Mouse (Mus musculus): Measurements from ENCODE around the gene P3h2.

P3h2 gene

DNA sequence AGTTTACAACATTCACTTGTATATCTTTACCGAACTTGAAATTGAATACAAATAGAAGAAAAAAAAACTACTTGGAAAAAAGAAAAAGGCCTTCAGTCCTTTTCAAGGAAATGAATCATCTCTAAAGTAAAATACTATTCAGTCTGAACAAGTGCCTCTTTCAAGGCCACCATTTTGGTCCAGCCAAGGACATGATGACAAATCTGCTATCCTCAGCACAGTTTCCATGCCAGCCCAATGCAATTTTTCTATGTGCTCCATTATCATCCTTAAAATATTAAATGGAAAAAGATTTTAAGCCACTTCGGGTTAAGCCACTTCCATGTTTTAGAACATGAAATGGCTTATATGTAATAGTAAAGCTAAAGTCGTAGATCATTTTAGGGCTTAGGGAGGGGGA, 35.2 kb downstream of the P3h2 start:
- no peak for DNase-seq (ENCODE audit: low read depth, low spot score)

DNA sequence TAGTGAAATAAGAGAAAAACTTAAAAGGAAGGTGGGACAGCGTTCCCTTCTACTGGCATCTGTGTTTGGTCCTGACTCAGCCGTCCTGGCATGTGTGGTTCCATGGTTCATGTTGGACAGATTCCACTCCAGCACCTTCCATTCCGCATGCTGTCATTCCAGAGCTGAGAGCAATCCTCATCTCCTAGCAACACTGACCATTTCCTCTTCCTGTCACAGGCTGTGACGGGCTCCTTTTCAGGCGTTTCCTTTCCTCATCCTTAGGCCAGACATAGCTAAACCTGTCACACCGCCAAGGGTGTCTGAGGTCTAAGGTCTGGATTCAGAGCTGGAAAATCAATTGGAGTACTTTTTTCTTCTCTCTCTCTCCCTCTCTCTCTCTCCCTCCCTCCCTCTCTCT, 40.5 kb downstream of the P3h2 start:
- no peak for DNase-seq (ENCODE audit: low read depth, low spot score)

DNA sequence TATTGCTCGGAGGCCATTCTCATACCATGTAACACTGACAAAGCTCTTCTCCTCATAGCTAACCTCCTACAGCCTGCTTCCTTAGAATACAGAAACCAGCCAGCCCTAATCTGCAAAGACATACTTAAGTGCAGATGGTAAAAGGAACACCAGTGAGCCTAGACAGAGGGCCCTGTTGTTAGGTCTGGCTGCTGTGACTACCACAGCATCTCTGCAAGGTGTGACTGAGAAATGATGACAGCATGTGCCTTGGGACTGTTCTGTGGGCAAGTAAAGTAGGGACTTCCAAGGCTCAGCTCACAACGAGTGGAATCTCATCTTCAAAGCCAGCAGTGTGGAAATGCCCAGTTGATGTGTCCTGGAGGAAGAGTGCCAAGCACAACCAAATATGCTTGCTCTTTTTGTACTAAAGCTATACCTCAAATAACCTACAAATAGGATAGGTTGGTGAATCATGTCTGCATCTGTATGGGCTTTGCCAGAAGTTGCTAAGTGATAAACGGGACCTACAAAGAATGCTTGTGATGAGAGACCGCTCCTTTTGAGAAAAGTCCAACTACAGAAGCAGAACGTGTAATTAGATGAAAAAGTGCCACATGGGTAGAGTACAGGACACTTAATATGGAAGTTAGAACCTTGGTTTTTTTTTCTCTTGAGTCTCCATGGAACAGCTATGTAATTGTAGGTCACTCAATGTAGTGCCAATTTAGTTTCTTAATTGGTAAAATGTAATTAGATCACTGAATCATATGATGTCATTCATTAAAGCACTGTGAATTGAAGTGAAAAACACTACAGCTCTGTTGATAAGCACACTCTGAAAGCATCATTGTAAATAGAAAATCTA, 45.1 kb downstream of the P3h2 start:
- no peak for DNase-seq (ENCODE audit: low read depth, low spot score)

DNA sequence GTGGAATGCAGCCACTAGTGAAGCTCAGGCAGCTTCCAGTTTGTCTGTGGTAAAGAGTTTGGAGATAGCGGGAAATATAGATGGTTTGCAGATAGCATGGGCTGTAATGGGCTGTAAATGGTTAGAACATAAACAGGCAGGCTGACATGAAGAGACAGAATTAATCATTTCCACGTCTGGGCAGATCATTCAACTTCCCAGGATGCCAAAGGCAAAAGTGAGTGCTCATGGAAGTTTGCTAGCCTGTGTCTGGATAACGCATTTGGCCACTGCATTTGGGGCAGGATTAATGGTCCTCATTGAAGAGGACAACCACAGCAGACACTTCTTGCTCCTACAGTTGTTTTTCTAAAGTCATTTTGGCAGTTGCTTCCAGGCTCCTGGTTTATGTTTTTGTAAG, 52.0 kb downstream of the P3h2 start:
- DNase-seq (ENCODE audit: low read depth, low spot score) = no peak

DNA sequence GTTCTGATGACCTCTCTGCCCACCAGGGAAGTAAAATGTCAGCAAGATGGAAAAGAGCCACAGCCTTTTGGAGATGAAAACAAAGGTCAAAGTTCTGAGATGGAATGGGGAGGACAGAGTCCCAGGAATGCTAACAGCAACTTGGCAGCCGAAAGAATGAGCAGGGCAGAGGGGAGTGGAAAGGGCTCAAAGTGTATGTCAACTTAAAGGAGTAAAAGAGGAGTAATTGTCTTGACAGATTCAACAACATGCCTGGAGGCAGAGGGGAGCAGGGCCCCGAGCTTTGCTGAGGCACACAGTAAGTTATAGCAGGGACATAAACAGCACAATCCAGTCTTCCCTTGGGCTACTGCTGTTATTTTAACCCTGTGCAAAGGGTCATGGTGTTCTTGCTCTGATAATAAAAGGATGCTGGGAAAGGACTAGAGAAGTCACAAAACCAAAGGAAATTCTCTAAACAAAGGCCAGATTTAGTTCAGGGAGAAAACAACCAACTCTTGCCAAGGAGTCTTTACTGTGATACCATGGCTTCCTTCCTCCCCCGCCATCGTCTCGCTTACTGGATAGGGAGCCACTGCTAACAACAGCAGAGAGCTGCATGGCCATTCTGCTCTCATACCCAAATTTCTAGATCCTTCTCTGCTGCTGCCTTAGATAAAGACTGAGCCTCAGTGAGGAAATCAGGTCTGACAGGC, 56.0 kb downstream of the P3h2 start:
- DNase-seq (ENCODE audit: low read depth, low spot score) = no peak

DNA sequence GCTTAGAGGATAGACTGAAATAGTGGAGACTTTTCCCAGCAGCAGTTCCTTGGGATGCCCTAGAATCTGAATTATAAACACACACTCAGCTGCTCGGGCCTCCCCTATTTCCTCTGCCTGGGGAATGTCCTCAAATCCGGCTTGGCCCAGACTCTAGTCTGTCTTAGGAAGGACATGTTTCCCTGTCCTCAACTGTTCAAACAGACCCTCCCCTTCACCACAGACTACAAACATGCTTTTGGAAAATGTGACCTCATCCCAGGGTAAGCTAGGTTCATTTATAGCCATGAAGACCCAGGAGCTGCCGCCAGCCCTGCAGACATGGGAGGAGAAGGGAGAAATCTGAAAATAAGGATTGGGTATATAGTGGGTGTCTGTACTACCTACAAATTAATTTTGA, 57.7 kb downstream of the P3h2 start:
- no peak for DNase-seq (ENCODE audit: low read depth, low spot score)

DNA sequence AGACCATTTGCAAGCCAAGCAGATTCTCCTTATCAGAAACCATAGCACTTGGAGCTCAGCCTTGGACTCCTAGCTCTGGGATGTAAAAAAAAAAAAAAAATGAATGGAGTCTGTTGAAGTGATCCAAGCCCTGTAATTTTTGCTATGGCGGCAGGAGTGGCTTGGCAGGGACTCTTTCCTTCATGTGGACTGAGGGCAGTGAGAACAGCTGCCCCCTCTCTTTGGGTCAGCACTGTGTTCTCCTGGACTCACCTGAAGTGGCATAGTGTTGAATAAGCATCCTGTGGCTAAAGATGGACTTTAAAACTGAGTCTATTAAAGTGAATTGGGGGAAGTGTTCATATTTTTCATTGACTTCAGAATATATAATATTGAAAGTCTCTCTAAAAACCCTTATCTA, 58.2 kb downstream of the P3h2 start:
- DNase-seq (ENCODE audit: low read depth, low spot score) = no peak

DNA sequence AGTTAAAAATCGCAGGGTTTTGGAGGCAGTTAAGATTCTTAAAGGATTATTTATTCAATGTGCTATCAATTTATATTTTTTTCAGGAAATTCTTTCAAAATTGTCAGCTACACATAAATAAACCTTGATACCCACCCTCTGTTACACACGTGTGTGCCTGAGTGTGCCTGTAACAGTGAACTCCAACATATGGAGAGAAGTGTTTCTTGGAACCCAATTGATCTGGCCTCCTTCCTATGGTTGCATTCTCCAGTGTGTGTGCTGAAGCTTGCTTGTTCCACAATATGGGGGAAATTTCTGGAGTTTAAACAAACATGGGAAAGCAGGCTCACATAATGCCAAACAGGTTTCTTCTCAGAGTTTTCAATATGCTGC, 63.7 kb downstream of the P3h2 start:
- DNase-seq (ENCODE audit: low read depth, low spot score) = no peak

DNA sequence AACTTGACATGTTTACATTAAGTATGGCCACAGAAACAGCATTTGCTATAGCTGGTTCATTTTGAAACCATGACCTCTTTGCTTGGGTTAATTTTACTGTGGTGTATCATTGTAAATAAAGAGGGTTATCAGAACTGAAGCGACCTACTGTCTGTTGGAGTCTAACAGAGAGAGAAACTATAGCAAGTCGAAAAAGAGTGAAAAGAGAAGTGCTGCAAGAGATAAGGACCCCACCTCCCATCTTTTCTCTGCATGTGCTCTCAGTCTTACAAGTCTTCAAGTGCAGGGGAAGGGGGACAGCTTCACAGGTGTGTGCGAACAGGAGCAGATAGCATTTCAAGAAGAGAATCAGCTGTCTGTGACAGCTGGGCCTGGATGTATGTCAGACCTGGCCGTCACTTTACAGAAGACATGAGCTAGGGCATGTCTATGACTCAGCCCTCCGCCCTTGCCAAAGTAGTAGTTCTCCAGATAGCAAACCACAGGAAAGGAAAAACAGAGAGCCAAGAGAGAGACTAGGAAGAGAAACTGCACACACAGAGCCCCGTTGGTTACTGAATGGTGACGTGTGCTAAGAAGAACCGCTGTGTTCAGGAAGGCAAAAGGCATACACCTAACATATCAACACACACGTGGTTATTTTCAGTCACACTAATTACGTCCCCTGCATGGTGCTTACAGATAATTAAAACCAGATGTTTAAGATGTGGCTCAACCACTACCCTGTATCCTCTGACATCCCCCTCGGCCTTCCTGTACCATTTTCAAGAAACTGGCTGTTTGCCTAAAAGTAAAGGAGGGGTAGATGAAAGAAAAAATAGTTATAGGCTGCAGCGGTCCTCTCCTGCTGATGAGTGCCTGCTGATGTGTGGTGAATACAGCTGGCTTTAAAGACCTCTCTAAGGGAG, 64.3 kb downstream of the P3h2 start:
- DNase-seq (ENCODE audit: low read depth, low spot score) = no peak

DNA sequence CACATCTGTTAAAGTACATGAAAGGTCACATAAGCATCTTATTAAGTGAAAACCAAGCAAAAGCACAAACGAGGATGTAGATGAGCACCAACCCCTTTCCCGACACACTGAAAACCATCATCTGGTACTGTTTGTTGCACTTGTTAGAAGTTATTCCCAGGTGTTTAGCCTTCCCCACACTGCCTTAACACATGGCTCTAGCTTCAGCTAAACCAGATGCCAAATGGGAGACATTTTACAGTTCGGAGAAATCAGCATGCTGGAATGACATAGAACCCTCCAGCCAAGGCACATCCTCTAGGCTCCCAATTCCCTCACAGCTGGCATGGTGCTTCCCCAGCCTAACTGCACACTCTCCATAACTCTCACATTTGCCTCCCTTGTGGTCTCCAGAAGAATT, 66.3 kb downstream of the P3h2 start:
- no peak for DNase-seq (ENCODE audit: low read depth, low spot score)

DNA sequence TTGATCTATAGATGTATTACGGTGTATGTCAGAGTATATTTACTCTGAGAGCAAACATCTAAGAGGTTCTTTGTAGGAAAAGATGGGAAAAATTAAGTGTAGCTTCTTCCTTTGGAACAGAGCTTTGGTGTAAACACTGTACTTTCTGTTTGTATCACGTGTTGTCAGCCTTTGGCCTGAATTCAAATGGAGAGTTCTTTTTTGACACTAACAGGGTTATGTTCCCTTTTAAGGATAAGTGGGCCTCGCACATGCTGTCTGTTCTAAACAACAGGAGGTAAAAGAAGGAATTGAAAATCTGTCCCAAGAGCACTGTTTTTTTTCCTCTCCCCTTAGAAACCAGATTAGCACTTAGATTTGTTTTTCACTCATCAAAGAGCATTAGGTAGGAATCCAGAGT, 70.1 kb downstream of the P3h2 start:
- no peak for DNase-seq (ENCODE audit: low read depth, low spot score)

DNA sequence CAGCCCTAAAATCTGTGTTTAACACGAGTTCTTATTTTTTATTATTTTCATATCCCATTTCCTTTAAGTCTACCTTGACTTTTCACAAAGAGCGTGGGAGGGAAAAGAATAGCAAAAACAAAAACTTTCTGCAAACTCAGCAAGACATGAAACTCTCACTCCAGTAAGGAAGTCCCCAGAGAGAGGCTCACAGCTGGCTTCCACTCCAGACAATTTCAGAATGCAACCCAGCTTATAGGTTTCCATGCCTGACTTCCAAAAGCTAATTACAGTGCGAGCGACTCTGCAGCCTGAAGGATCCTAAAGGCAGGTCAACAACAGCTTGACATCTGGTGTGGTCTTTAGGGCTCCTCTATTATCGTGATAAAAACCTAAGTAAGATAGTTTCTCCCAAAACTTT, 70.5 kb downstream of the P3h2 start:
- no peak for DNase-seq (ENCODE audit: low read depth, low spot score)

DNA sequence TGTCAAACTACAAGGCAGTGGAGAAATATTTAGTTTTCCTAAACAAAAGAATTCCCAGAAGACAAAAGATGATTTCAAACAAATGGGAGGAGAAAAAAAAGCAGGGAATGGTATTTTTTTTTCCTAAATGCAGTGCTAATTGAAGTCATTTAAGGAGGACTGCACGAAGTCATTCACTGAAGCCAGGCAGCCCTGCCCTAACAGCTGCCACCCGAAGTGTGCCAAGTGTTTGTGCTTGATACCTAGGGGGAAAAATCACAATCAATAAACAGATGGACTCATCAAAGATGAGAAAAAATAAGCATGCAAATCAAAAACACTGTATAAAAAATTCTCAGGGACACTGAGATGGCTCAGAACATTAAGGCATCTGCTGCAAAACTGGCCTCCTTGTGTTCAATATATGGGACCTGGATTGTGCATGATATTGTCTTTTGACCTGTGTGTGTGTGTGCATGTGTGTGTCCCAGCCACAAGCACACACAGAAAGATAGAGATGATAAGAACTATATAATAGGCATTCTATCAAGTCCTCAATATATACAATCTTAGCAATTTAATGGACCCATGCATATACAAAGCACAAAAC, 76.1 kb downstream of the P3h2 start:
- DNase-seq (ENCODE audit: low read depth, low spot score) = no peak

DNA sequence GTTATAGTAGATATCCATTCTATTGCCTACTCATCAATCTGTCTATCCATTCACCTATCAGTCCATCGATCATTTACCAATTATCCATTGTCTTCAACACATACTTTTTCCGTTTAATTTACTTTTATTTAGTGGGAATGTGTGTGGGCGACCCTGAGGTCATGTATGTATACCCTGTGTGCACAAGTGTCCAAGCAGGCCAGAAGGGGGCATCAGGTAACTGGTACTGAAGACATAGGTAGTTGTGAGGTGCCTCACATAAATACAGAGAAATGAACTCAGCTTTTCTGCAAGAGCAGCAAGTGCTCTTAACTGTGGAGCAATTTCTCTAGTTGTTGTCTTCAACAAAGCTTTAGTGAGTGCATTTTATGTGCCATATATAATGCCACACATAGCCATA, 79.2 kb downstream of the P3h2 start:
- DNase-seq (ENCODE audit: low read depth, low spot score) = no peak

DNA sequence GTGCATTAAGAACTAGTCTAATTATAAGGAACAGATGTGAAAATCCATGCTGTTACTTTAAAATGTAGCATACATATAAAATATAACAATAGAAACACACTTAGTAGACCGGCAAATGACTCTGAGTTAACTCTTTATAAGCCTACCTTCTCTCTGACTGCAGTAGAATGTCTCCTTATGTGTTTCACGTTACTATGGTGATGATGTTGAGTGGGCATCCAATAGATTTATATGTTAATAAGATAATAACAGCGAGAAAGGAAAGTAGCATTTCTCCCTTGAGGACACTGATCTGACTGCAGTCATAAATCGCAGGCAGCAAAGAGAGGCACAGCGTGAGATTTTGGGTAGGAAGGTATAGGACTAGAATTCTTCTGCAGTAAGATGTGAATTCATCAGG, 81.0 kb downstream of the P3h2 start:
- DNase-seq (ENCODE audit: low read depth, low spot score) = no peak

DNA sequence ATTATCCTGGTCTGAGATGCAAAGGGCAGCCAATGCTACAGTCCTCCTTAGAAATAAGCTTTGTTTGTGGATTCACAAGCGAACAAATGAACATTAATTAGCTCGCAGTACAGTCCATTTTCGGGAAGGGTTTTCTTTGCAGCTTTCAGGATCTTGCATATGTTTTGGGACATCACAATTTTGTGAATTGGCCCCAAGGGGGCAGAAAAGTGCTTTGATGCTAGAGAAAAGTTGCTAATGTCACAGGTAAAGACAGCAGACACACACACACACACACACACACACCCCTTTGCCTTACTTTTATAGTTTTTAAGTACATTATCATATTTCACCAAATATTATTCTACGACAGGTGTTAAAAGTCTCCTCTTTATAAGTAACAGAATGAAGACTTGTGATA, 82.2 kb downstream of the P3h2 start:
- DNase-seq (ENCODE audit: low read depth, low spot score) = no peak

DNA sequence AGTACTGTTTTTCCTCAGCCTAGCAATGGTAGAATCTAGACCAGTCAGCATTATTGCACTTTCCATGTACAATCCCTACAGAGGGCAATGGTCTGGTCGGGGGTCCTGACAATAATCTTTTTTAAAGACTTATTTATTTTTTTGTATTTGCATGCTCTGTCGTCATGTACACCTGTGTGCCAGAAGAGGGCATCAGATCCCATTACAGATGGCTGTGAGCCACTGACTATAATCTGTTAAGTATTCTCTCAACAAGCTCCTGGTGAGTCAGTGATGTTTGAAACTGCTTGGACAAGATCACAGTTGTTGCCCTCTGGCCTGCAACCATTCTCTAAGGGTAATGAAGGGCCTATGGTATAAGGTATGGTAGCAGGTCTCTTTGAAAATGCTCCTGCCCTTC, 83.8 kb downstream of the P3h2 start:
- no peak for DNase-seq (ENCODE audit: low read depth, low spot score)

DNA sequence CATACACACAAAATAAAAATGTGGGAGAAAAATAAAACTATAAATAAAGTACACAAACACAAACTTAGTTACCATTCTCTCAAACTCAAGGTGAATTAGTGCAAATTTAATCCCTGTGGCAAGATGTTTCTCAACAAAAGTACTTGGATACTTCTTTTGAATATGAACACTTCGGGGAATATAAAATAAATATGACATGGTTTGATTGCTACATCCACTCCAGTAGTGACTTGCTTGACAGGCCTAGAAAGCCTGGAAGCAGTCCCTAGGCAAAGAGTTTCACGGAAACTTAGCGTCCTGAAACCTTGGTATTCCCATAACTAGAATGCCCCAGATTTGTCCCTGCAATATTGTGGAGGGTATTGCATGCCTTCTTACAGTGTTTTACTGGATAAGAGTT, 99.8 kb downstream of the P3h2 start:
- no peak for DNase-seq (ENCODE audit: low read depth, low spot score)

DNA sequence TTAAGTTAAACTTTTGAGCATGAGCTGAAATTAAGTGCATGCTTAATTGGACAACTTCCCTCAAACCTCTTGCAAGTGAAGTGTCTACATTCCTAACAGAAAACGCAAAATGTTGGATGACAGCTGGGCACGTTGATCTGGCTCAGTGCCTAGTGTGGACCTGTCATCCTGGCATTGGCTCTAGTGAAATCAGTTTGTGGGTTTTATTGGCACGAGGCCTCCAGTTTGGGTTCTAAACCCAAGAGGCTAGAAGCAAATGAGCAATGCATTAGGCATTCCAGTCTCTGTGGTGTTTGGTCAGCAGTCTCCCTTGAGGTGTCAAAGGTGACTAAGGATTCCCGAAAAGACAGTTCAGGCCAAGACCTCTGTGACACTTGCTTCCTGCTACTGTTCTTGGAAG, 102.3 kb downstream of the P3h2 start:
- no peak for DNase-seq (ENCODE audit: low read depth, low spot score)

DNA sequence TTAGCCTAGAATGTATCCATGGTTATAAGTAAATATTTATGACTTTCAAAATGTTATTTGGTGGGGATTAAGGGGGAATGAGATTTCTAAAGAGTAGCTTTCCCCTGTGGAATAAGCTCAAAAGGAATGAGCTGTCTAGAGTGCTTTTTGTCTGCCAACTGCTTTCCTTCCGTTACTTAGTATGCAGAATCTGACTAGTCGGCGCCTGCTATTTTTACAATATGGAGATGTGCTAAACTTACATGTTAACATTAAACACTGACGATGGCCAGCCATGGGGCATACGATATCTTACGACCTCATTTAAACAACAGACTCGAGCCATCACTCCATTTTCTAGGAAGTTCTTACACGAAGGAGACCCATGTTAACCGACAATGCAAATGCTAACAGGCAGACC, 102.7 kb downstream of the P3h2 start:
- DNase-seq (ENCODE audit: low read depth, low spot score) = no peak

DNA sequence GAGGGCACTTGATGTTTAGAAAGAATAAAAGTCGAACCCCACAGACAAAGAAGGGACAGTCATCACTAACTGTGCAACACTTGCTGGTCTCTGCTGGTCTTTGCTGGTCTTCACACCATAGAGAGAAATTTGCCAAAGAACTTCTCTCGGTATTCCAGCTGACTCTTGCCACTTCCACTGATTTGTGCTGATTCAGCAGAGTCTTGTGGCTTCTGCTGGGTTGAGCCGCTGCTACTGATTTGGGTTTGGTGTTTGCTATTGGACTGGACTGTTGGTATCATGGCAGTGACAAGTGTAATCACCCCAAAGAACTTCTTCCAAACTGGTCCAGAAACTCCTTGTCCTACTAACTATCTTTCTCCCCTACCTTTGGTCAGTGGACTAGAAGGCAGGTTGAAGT, 111.0 kb downstream of the P3h2 start:
- no peak for DNase-seq (ENCODE audit: low read depth, low spot score)

DNA sequence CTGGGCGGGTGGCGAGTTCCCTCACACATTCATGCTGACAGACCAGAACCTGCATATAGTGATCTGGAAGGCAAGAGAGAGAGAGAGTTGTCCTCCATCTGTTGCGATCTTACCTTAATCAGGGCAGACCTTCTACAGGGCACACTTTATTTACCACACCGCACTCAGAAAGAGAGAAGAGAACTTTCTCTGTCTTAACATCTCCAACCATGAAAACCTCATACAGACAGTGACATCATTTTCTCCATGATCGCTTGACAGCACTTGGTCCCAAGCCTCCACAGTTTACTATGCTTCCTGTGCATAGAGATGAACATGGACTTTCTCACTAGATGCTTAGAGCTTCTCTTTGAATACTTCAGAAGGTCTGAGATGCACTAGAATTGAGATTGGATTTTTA, 118.4 kb downstream of the P3h2 start:
- DNase-seq (ENCODE audit: low read depth, low spot score) = no peak

All from c-Kit-negative CD71-positive TER-119-positive erythroid progenitor cells, embryonic 14.5 days (primary cell).